Mouse (Mus musculus) liver, embryonic 16.5 days (tissue): ENCODE data around the gene Plaa. TPM values are rescaled to one million over a fixed set of nuclear protein-coding genes. Genes with fewer than 3 reads are reported as not detected.

ENCODE experiments used
- ATAC-seq: fragments of 200-750 bp; cut with Nextera tagmentation; 2 replicates; pipeline ENCODE4 v1.8.0; 2017; ENCODE audit warnings: low read depth, mild to moderate bottlenecking, moderate number of reproducible peaks, moderate library complexity
- H3K27ac ChIP-seq: fragments of 300-500 bp; sonication (generic); 2 replicates; pipeline ENCODE4 v1.5.1; 2014; ENCODE audit warnings: mild to moderate bottlenecking, low read length
- H3K27me3 ChIP-seq: fragments of 300-500 bp; sonication (generic); 2 replicates; pipeline ENCODE4 v1.6.1; 2014; ENCODE audit warnings: low read depth, low read length, mixed read lengths; ENCODE audit not compliant: control insufficient read depth, insufficient read depth
- H3K36me3 ChIP-seq: fragments of 300-500 bp; sonication (generic); 2 replicates; pipeline ENCODE4 v1.6.1; 2014; ENCODE audit warnings: mild to moderate bottlenecking; ENCODE audit not compliant: control insufficient read depth, insufficient read depth
- H3K4me1 ChIP-seq: fragments of 300-500 bp; sonication (generic); 2 replicates; pipeline ENCODE4 v1.6.1; 2014; ENCODE audit warnings: low read depth, low read length, mixed read lengths; ENCODE audit not compliant: control insufficient read depth
- H3K4me2 ChIP-seq: fragments of 300-500 bp; sonication (generic); 2 replicates; pipeline ENCODE4 v1.6.1; 2014; ENCODE audit warnings: low read depth, low read length, mixed read lengths
- H3K4me3 ChIP-seq: fragments of 300-500 bp; sonication (generic); 2 replicates; pipeline ENCODE4 v1.5.1; 2014; ENCODE audit warnings: low read depth, mild to moderate bottlenecking, low read length
- H3K9ac ChIP-seq: fragments of 300-500 bp; sonication (generic); 2 replicates; pipeline ENCODE4 v1.6.1; 2014; ENCODE audit warnings: low read depth, low read length
- H3K9me3 ChIP-seq: fragments of 300-500 bp; sonication (generic); replicated peaks from 2 replicates; pipeline ENCODE4 v1.6.1; 2016; ENCODE audit warnings: low read length; ENCODE audit not compliant: control insufficient read depth
- WGBS: fragments of 180-500 bp; shearing (Covaris S2); extraction: QIAGEN DNeasy Blood & Tissue Kit; methylation state at CpG from one replicate; pipeline ENCODE4 v1.1.7; 2014; ENCODE audit not compliant: insufficient replicate concordance; 5-methylcytosine and 5-hydroxymethylcytosine counted together
- polyA plus RNA-seq: library from polyadenylated mRNA; unstranded; fragments of >200 nt; fragmentation: Nextera tagmentation; extraction: Ambion mirVana; gene quantifications from 2 replicates; pipeline ENCODE4 v1.2.1, GENCODE M21; 2015

Plaa gene
- polyA plus RNA-seq, 1 experiment from 2014 or later = 22.2 TPM

GRCm38 (mm10) chr4:94605591-94605990, 2.5 kb upstream of the Plaa start:
- no peak overlapping the region for H3K27ac ChIP-seq
- no peak overlapping the region for H3K9ac ChIP-seq
- H3K4me1 ChIP-seq = peaks cover 14% of the 10 kb centered on the region
- no peaks in the 10 kb centered on the region for H3K27me3 ChIP-seq
- H3K36me3 ChIP-seq = no peaks in the 10 kb centered on the region
- H3K4me3 ChIP-seq = no peak overlapping the region
- ATAC-seq = no peak
- H3K4me2 ChIP-seq = no peak overlapping the region
- H3K9me3 ChIP-seq = no peaks in the 10 kb centered on the region
- WGBS = 63% methylated on average over 2 of the region's 2 CpGs

- WGBS = 53% methylated on average over 2 of the region's 2 CpGs
- H3K4me1 ChIP-seq = peaks cover 14% of the 10 kb centered on the region
- H3K4me2 ChIP-seq = 0 out of 2 replicates have a peak overlapping the region, but pooled peaks have one; percentile 93
- H3K4me3 ChIP-seq = no peak overlapping the region
- H3K27ac ChIP-seq = no peak overlapping the region
- no peak overlapping the region for H3K9ac ChIP-seq
- ATAC-seq = no peak
- H3K9me3 ChIP-seq = no peaks in the 10 kb centered on the region
- H3K36me3 ChIP-seq = no peaks in the 10 kb centered on the region
- H3K27me3 ChIP-seq = no peaks in the 10 kb centered on the region
These were observed 1.5 kb upstream of the Plaa start for GRCm38 (mm10) chr4:94604452-94605019.

- ATAC-seq = peak; percentile 60
- H3K9me3 ChIP-seq = no peaks in the 10 kb centered on the region
- WGBS = under 1% methylated on average over 33 of the region's 33 CpGs
- peaks cover 14% of the 10 kb centered on the region for H3K4me1 ChIP-seq
- H3K27me3 ChIP-seq = no peaks in the 10 kb centered on the region
- H3K4me2 ChIP-seq = peak overlapping the region; percentile 93
- H3K4me3 ChIP-seq = peak overlapping the region; percentile 95
- H3K27ac ChIP-seq = peak overlapping the region; percentile 84
- H3K9ac ChIP-seq = peak overlapping the region; percentile 88
- H3K36me3 ChIP-seq = no peaks in the 10 kb centered on the region
These were observed 481 bp downstream of the Plaa start for GRCm38 (mm10) chr4:94602496-94603030.

- no peak overlapping the region for H3K4me3 ChIP-seq
- H3K4me2 ChIP-seq = peak overlapping the region; percentile 93; the same call in 1 of the 2 replicates
These were observed 1.6 kb downstream of the Plaa start for GRCm38 (mm10) chr4:94601395-94601794.

GRCm38 (mm10) chr4:94592709-94593108, 10.3 kb downstream of the Plaa start:
- Histone ChIP-seq H3K36me3 (no peaks in the 10 kb centered on the region), H3K27me3 (no peaks in the 10 kb centered on the region), H3K27ac (no peak overlapping the region), H3K4me1 (peaks cover 5% of the 10 kb centered on the region), H3K4me2 (no peak overlapping the region), H3K4me3 (no peak overlapping the region), H3K9ac (no peak overlapping the region), H3K9me3 (no peaks in the 10 kb centered on the region)
- no peak for ATAC-seq

More at GRCm38 (mm10) chr4:94601395-94601794, 1.6 kb downstream of the Plaa start:
- Histone ChIP-seq H3K27ac (no peak overlapping the region), H3K9me3 (no peaks in the 10 kb centered on the region), H3K27me3 (no peaks in the 10 kb centered on the region), H3K36me3 (no peaks in the 10 kb centered on the region), H3K9ac (no peak overlapping the region), H3K4me1 (peaks cover 14% of the 10 kb centered on the region)
- ATAC-seq = no peak
- WGBS = 73% methylated on average over 4 of the region's 4 CpGs

- Histone ChIP-seq H3K27me3 (no peaks in the 10 kb centered on the region), H3K36me3 (no peaks in the 10 kb centered on the region), H3K4me3 (no peak overlapping the region), H3K4me2 (no peak overlapping the region), H3K9ac (no peak overlapping the region), H3K4me1 (peaks cover 5% of the 10 kb centered on the region), H3K9me3 (no peaks in the 10 kb centered on the region), H3K27ac (no peak overlapping the region)
- no peak for ATAC-seq
- WGBS = 38% methylated on average over 4 of the region's 4 CpGs
These were observed 11.2 kb downstream of the Plaa start for GRCm38 (mm10) chr4:94591765-94592381.

GRCm38 (mm10) chr4:94572677-94573076, 30.4 kb downstream of the Plaa start:
- Histone ChIP-seq H3K36me3 (peaks cover 6% of the 10 kb centered on the region), H3K27me3 (no peaks in the 10 kb centered on the region), H3K4me3 (no peak overlapping the region), H3K4me2 (no peak overlapping the region), H3K27ac (no peak overlapping the region), H3K4me1 (no peaks in the 10 kb centered on the region), H3K9me3 (no peaks in the 10 kb centered on the region), H3K9ac (no peak overlapping the region)
- ATAC-seq = no peak
- WGBS = 80% methylated on average over 4 of the region's 4 CpGs

GRCm38 (mm10) chr4:94564297-94564696, 38.7 kb downstream of the Plaa start:
- no peak overlapping the region for H3K27ac ChIP-seq
- H3K9me3 ChIP-seq = no peaks in the 10 kb centered on the region
- peaks cover 4% of the 10 kb centered on the region for H3K36me3 ChIP-seq
- no peak overlapping the region for H3K4me2 ChIP-seq
- ATAC-seq = peak; percentile 43; the same call in 1 of the 2 replicates
- H3K9ac ChIP-seq = no peak overlapping the region
- no peak overlapping the region for H3K4me3 ChIP-seq
- peaks cover 4% of the 10 kb centered on the region for H3K4me1 ChIP-seq
- H3K27me3 ChIP-seq = no peaks in the 10 kb centered on the region

- no peak overlapping the region for H3K27ac ChIP-seq
- H3K36me3 ChIP-seq = no peaks in the 10 kb centered on the region; the same call in none of the 2 replicates
- ATAC-seq = peak; percentile 63
- no peak overlapping the region for H3K4me2 ChIP-seq
- H3K4me3 ChIP-seq = no peak overlapping the region
- H3K27me3 ChIP-seq = no peaks in the 10 kb centered on the region
- WGBS = 63% methylated on average over 7 of the region's 7 CpGs
- H3K9ac ChIP-seq = no peak overlapping the region
- H3K9me3 ChIP-seq = no peaks in the 10 kb centered on the region
- H3K4me1 ChIP-seq = peaks cover 4% of the 10 kb centered on the region
These were observed 40.9 kb downstream of the Plaa start for GRCm38 (mm10) chr4:94561954-94562648.
